Mouse (Mus musculus): Measurements from ENCODE around the gene Slc43a2.

GRCm38 (mm10) chr11:75512301-75513018 lies 19.0 kb upstream of the Slc43a2 start:
- no peak for TF ChIP-seq POLR2A (IDR thresholded peaks at IDR 0.05; ENCODE audit: borderline replicate concordance, low read depth, low read length)
- TF ChIP-seq CTCF (IDR thresholded peaks at IDR 0.05; ENCODE audit: low read depth, low read length) = no peak

All from bone marrow macrophage, adult 2 months (primary cell).